Mouse (Mus musculus): ENCODE measurements at regions not wholly inside any gene's neighbourhood (a gene's known extent, or its start where the extent isn't known, plus 50 kb on each side); places are given as distances from the start of the nearest gene placed in this dataset.

GRCm38 (mm10) chr16:92927662-92928061 is 101.7 kb upstream of the Runx1 start:
- no peak for ATAC-seq (ENCODE audit: extremely low read depth, insufficient number of reproducible peaks, low FRiP score, poor library complexity, severe bottlenecking)
- H3K9me3 ChIP-seq (replicated peaks), result no peaks in the 10 kb centered on the region
- H3K36me3 ChIP-seq (replicated peaks), result no peaks in the 10 kb centered on the region
- peaks cover 62% of the 10 kb centered on the region for H3K27me3 ChIP-seq (ENCODE audit: insufficient read depth, low read length)
- H3K4me1 ChIP-seq (ENCODE audit: insufficient read depth, low read depth, low read length), result no peaks in the 10 kb centered on the region
- TF ChIP-seq GATA2 (IDR thresholded peaks at IDR 0.05; ENCODE audit: borderline replicate concordance, low read depth, low read length) (no peak), CTCF (IDR thresholded peaks at IDR 0.05; ENCODE audit: low read depth, low read length) (no peak), GATA1 (IDR thresholded peaks at IDR 0.05; ENCODE audit: borderline replicate concordance, low read length) (no peak), POLR2AphosphoS5 (IDR thresholded peaks at IDR 0.05; ENCODE audit: insufficient replicate concordance, low read depth, low read length) (no peak), TAL1 (conservative IDR thresholded peaks at IDR 0.05; ENCODE audit: low read depth, low read length) (no peak)
- no peak for DNase-seq (ENCODE audit: low spot score)
- no peak overlapping the region for H3K4me3 ChIP-seq (ENCODE audit: low read depth, low read length)

- H3K36me3 ChIP-seq (replicated peaks), result no peaks in the 10 kb centered on the region
- ATAC-seq (ENCODE audit: extremely low read depth, insufficient number of reproducible peaks, low FRiP score, poor library complexity, severe bottlenecking) (no peak), DNase-seq (ENCODE audit: low spot score) (no peak)
- no peaks in the 10 kb centered on the region for H3K9me3 ChIP-seq (replicated peaks)
- H3K27me3 ChIP-seq (ENCODE audit: insufficient read depth, low read length), result peaks cover 62% of the 10 kb centered on the region
- no peaks in the 10 kb centered on the region for H3K4me1 ChIP-seq (ENCODE audit: insufficient read depth, low read depth, low read length)
- no peak overlapping the region for H3K4me3 ChIP-seq (ENCODE audit: low read depth, low read length)
- TF ChIP-seq CTCF (IDR thresholded peaks at IDR 0.05; ENCODE audit: low read depth, low read length) (no peak), POLR2AphosphoS5 (IDR thresholded peaks at IDR 0.05; ENCODE audit: insufficient replicate concordance, low read depth, low read length) (no peak), TAL1 (conservative IDR thresholded peaks at IDR 0.05; ENCODE audit: low read depth, low read length) (no peak), GATA1 (IDR thresholded peaks at IDR 0.05; ENCODE audit: borderline replicate concordance, low read length) (no peak), GATA2 (IDR thresholded peaks at IDR 0.05; ENCODE audit: borderline replicate concordance, low read depth, low read length) (no peak)
These were observed 100.9 kb upstream of the Runx1 start for GRCm38 (mm10) chr16:92926853-92927252.

- ATAC-seq (ENCODE audit: extremely low read depth, insufficient number of reproducible peaks, low FRiP score, poor library complexity, severe bottlenecking) (no peak), DNase-seq (ENCODE audit: low spot score) (no peak)
- no peak for TF ChIP-seq GATA1 (IDR thresholded peaks at IDR 0.05; ENCODE audit: borderline replicate concordance, low read length)
- TF ChIP-seq GATA2 (IDR thresholded peaks at IDR 0.05; ENCODE audit: borderline replicate concordance, low read depth, low read length), result no peak
- no peak for TF ChIP-seq POLR2AphosphoS5 (IDR thresholded peaks at IDR 0.05; ENCODE audit: insufficient replicate concordance, low read depth, low read length)
- no peak for TF ChIP-seq CTCF (IDR thresholded peaks at IDR 0.05; ENCODE audit: low read depth, low read length)
- no peak for TF ChIP-seq TAL1 (conservative IDR thresholded peaks at IDR 0.05; ENCODE audit: low read depth, low read length)
- H3K27me3 ChIP-seq (ENCODE audit: insufficient read depth, low read length), result peaks cover 67% of the 10 kb centered on the region
- no peaks in the 10 kb centered on the region for H3K36me3 ChIP-seq (replicated peaks)
- H3K4me1 ChIP-seq (ENCODE audit: insufficient read depth, low read depth, low read length), result no peaks in the 10 kb centered on the region
- no peaks in the 10 kb centered on the region for H3K9me3 ChIP-seq (replicated peaks)
- no peak overlapping the region for H3K4me3 ChIP-seq (ENCODE audit: low read depth, low read length)
These were observed 95.0 kb upstream of the Runx1 start for GRCm38 (mm10) chr16:92920947-92921346.

DNA sequence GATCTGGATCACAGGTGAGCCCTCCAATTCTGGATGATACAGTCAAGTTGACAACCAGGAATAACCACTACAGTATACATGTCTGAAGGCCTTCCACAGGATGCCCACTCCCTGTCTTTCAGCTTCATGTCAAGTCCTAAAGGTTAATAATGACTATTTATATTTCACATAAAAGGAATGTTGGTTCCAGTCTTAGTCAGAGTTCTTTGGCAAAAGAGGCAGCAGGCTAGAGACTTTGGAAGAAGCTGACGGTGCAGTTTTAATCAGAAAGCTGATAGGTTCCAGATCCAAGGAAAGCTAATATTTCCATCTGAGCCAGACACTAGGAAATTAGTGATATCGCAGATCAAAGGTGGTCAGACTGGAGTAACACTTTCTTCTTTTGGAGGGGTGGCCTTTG is 91.4 kb upstream of the Runx1 start:
- H3K36me3 ChIP-seq (replicated peaks), result no peaks in the 10 kb centered on the region
- peaks cover 62% of the 10 kb centered on the region for H3K27me3 ChIP-seq (ENCODE audit: insufficient read depth, low read length)
- no peak for ATAC-seq (ENCODE audit: extremely low read depth, insufficient number of reproducible peaks, low FRiP score, poor library complexity, severe bottlenecking)
- no peak for DNase-seq (ENCODE audit: low spot score)
- H3K4me1 ChIP-seq (ENCODE audit: insufficient read depth, low read depth, low read length), result no peaks in the 10 kb centered on the region
- no peak overlapping the region for H3K4me3 ChIP-seq (ENCODE audit: low read depth, low read length)
- no peaks in the 10 kb centered on the region for H3K9me3 ChIP-seq (replicated peaks)
- TF ChIP-seq GATA2 (IDR thresholded peaks at IDR 0.05; ENCODE audit: borderline replicate concordance, low read depth, low read length), result no peak
- TF ChIP-seq GATA1 (IDR thresholded peaks at IDR 0.05; ENCODE audit: borderline replicate concordance, low read length), result no peak
- no peak for TF ChIP-seq TAL1 (conservative IDR thresholded peaks at IDR 0.05; ENCODE audit: low read depth, low read length)
- TF ChIP-seq CTCF (IDR thresholded peaks at IDR 0.05; ENCODE audit: low read depth, low read length), result no peak
- TF ChIP-seq POLR2AphosphoS5 (IDR thresholded peaks at IDR 0.05; ENCODE audit: insufficient replicate concordance, low read depth, low read length), result no peak

DNA sequence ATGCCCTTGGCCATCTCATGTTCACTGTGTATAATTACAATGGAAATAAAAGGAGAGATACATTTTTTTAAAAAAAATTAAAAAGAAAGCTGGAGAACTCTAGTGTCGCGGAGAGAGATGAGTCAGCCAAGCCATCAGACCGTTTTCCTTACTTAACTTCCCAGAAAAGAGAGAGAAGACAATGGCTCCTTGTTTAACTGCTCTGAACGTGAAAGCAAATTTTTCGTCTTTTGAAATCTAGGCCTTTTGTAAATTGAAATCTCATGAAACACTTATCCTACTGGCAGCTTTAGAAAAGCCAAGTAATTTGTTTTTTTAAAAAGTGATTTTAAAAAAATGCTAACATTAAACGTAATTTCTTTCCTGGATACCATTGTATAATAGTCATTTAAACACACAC is 89.7 kb upstream of the Runx1 start:
- DNase-seq (ENCODE audit: low spot score) (no peak), ATAC-seq (ENCODE audit: extremely low read depth, insufficient number of reproducible peaks, low FRiP score, poor library complexity, severe bottlenecking) (no peak)
- TF ChIP-seq CTCF (IDR thresholded peaks at IDR 0.05; ENCODE audit: low read depth, low read length) (no peak), GATA1 (IDR thresholded peaks at IDR 0.05; ENCODE audit: borderline replicate concordance, low read length) (no peak), POLR2AphosphoS5 (IDR thresholded peaks at IDR 0.05; ENCODE audit: insufficient replicate concordance, low read depth, low read length) (no peak), TAL1 (conservative IDR thresholded peaks at IDR 0.05; ENCODE audit: low read depth, low read length) (no peak), GATA2 (IDR thresholded peaks at IDR 0.05; ENCODE audit: borderline replicate concordance, low read depth, low read length) (no peak)
- no peak overlapping the region for H3K4me3 ChIP-seq (ENCODE audit: low read depth, low read length)
- H3K27me3 ChIP-seq (ENCODE audit: insufficient read depth, low read length), result peaks cover 59% of the 10 kb centered on the region
- H3K36me3 ChIP-seq (replicated peaks), result no peaks in the 10 kb centered on the region
- H3K4me1 ChIP-seq (ENCODE audit: insufficient read depth, low read depth, low read length), result no peaks in the 10 kb centered on the region
- H3K9me3 ChIP-seq (replicated peaks), result no peaks in the 10 kb centered on the region

DNA sequence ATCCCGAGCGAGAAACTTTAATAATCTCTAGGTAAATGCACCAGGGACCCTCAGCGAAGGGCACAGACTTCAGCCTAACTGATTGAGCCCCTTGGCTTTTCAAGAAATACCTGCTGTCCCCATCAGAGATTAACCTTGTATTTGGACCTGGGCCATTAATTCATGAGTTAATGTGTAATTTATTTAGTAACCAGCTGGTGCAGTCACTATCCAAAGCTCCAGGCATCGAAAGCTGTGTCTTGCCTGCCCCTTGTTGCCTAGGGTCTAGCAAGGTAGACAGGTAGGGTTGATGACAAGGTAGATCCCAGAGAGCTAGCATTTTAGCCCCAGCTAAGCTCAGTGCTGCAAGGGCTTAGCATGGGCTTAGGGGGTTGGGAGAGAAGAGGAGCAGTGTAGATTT is 80.9 kb upstream of the Runx1 start:
- TF ChIP-seq GATA2 (IDR thresholded peaks at IDR 0.05; ENCODE audit: borderline replicate concordance, low read depth, low read length) (no peak), POLR2AphosphoS5 (IDR thresholded peaks at IDR 0.05; ENCODE audit: insufficient replicate concordance, low read depth, low read length) (no peak), TAL1 (conservative IDR thresholded peaks at IDR 0.05; ENCODE audit: low read depth, low read length) (no peak)
- H3K27me3 ChIP-seq (ENCODE audit: insufficient read depth, low read length), result peaks cover 76% of the 10 kb centered on the region
- no peak for ATAC-seq (ENCODE audit: extremely low read depth, insufficient number of reproducible peaks, low FRiP score, poor library complexity, severe bottlenecking)

More for the DNA sequence above, 80.9 kb upstream of the Runx1 start:
- H3K4me1 ChIP-seq (ENCODE audit: insufficient read depth, low read depth, low read length), result 0 out of 2 replicates have a peak, but pooled peaks cover 4% of the 10 kb centered on the region
- H3K36me3 ChIP-seq (replicated peaks), result no peaks in the 10 kb centered on the region
- no peaks in the 10 kb centered on the region for H3K9me3 ChIP-seq (replicated peaks)
- H3K4me3 ChIP-seq (ENCODE audit: low read depth, low read length), result no peak overlapping the region
- DNase-seq (ENCODE audit: low spot score), result no peak
